Mouse (Mus musculus): ENCODE results near the gene Olfr427. TPM values are rescaled to one million over a fixed set of nuclear protein-coding genes. Genes with fewer than 3 reads are reported as not detected.

The Olfr427 gene
- polyA plus RNA-seq (2014; fragmentation: Illumina TruSeq; extraction: RNeasy Lipid Tissue Mini Kit (QIAGEN cat#74804); ENCODE audit: low read depth, low replicate concordance) = not detected

GRCm38 (mm10) chr1:174096591-174096990 lies at the start of gene Olfr427:
Gene Olfr427, plus strand, starts transcription at chr1:174096891.

GRCm38 (mm10) chr1:174048893-174049292 lies 47.8 kb upstream of the Olfr427 start, which contains the start of gene Olfr432:
Gene Olfr432, plus strand, starts transcription at chr1:174049205.

GRCm38 (mm10) chr1:174066305-174066704 lies 30.4 kb upstream of the Olfr427 start, which contains the start of gene Olfr430:
Gene Olfr430, plus strand, starts transcription at chr1:174066605.

GRCm38 (mm10) chr1:174084031-174084430 lies 12.7 kb upstream of the Olfr427 start, which contains the start of gene Olfr429:
Gene Olfr429, plus strand, starts transcription at chr1:174084331.

GRCm38 (mm10) chr1:174121062-174121461 lies 24.4 kb downstream of the Olfr427 start, which contains the start of gene Olfr231:
Gene Olfr231, minus strand, starts transcription at chr1:174121162.

GRCm38 (mm10) chr1:174131217-174131616 lies 34.5 kb downstream of the Olfr427 start, which contains the start of gene Olfr424:
Gene Olfr424, plus strand, starts transcription at chr1:174131517.

Other genes starting within 250 kb of the Olfr427 start
- gene Ifi211, start 183.8 kb upstream of the Olfr427 start, polyA plus RNA-seq (2014; fragmentation: Illumina TruSeq; extraction: RNeasy Lipid Tissue Mini Kit (QIAGEN cat#74804); ENCODE audit: low read depth, low replicate concordance) = 7.2 TPM
- gene Mndal, start 154.4 kb upstream of the Olfr427 start, polyA plus RNA-seq (2014; fragmentation: Illumina TruSeq; extraction: RNeasy Lipid Tissue Mini Kit (QIAGEN cat#74804); ENCODE audit: low read depth, low replicate concordance) = 49.2 TPM
- 42.1 TPM for gene Ifi203, start 154.2 kb upstream of the Olfr427 start, polyA plus RNA-seq (2014; fragmentation: Illumina TruSeq; extraction: RNeasy Lipid Tissue Mini Kit (QIAGEN cat#74804); ENCODE audit: low read depth, low replicate concordance)
- gene Ifi202b, start 114.1 kb upstream of the Olfr427 start, polyA plus RNA-seq (2014; fragmentation: Illumina TruSeq; extraction: RNeasy Lipid Tissue Mini Kit (QIAGEN cat#74804); ENCODE audit: low read depth, low replicate concordance) = not detected
- 2.0 TPM for gene Ifi205, start 65.1 kb upstream of the Olfr427 start, polyA plus RNA-seq (2014; fragmentation: Illumina TruSeq; extraction: RNeasy Lipid Tissue Mini Kit (QIAGEN cat#74804); ENCODE audit: low read depth, low replicate concordance)
- gene Olfr433, start 56.2 kb upstream of the Olfr427 start, polyA plus RNA-seq (2014; fragmentation: Illumina TruSeq; extraction: RNeasy Lipid Tissue Mini Kit (QIAGEN cat#74804); ENCODE audit: low read depth, low replicate concordance) = not detected
- not detected for gene Olfr432, start 47.7 kb upstream of the Olfr427 start, polyA plus RNA-seq (2014; fragmentation: Illumina TruSeq; extraction: RNeasy Lipid Tissue Mini Kit (QIAGEN cat#74804); ENCODE audit: low read depth, low replicate concordance)
- gene Olfr430, start 30.3 kb upstream of the Olfr427 start, polyA plus RNA-seq (2014; fragmentation: Illumina TruSeq; extraction: RNeasy Lipid Tissue Mini Kit (QIAGEN cat#74804); ENCODE audit: low read depth, low replicate concordance) = not detected
- gene Olfr429, start 12.6 kb upstream of the Olfr427 start, polyA plus RNA-seq (2014; fragmentation: Illumina TruSeq; extraction: RNeasy Lipid Tissue Mini Kit (QIAGEN cat#74804); ENCODE audit: low read depth, low replicate concordance) = not detected
- gene Olfr231, start 24.3 kb downstream of the Olfr427 start, polyA plus RNA-seq (2014; fragmentation: Illumina TruSeq; extraction: RNeasy Lipid Tissue Mini Kit (QIAGEN cat#74804); ENCODE audit: low read depth, low replicate concordance) = not detected
- gene Olfr424, start 34.6 kb downstream of the Olfr427 start, polyA plus RNA-seq (2014; fragmentation: Illumina TruSeq; extraction: RNeasy Lipid Tissue Mini Kit (QIAGEN cat#74804); ENCODE audit: low read depth, low replicate concordance) = not detected
- not detected for gene Olfr420, start 58.7 kb downstream of the Olfr427 start, polyA plus RNA-seq (2014; fragmentation: Illumina TruSeq; extraction: RNeasy Lipid Tissue Mini Kit (QIAGEN cat#74804); ENCODE audit: low read depth, low replicate concordance)
- not detected for gene Spta1, start 75.9 kb downstream of the Olfr427 start, polyA plus RNA-seq (2014; fragmentation: Illumina TruSeq; extraction: RNeasy Lipid Tissue Mini Kit (QIAGEN cat#74804); ENCODE audit: low read depth, low replicate concordance)
- not detected for gene Olfr419, start 155.2 kb downstream of the Olfr427 start, polyA plus RNA-seq (2014; fragmentation: Illumina TruSeq; extraction: RNeasy Lipid Tissue Mini Kit (QIAGEN cat#74804); ENCODE audit: low read depth, low replicate concordance)
- not detected for gene Mptx1, start 233.6 kb downstream of the Olfr427 start, polyA plus RNA-seq (2014; fragmentation: Illumina TruSeq; extraction: RNeasy Lipid Tissue Mini Kit (QIAGEN cat#74804); ENCODE audit: low read depth, low replicate concordance)